Mouse (Mus musculus): ENCODE data around the gene 4922502D21Rik.
A peak's percentile ranks its signal among the peaks of the same experiment; 100 is the strongest.
"Not testable (repeated sequence)": the region's sequence is repeated elsewhere in the genome, so short reads cannot be mapped to it uniquely, and the experiment has no call there.

Gene 4922502D21Rik

DNA sequence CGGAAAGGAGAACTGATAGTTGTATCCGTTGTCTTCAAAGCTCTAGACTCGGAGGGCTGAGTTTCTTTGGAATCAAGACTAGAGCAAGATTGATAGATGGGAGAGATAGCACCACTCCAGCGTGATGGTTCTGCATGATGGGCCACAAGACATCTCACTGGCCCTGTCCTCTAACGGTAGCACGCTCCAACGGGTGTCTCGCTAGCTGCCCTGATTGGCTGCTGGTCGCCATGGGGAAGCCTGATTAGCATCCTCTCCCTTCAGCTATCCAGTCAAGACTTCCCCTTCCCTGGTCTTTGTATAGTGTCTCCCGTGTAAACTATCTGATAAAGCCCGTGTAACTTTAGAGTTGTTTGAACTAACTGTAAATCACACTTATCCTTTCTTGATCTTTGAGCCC is at the start of gene 4922502D21Rik:
Gene 4922502D21Rik (minus strand): TSS at position 187 of the 400 bp plus-strand sequence.
- DNase-seq (ENCODE audit: low read depth, low spot score), result no peak

- DNase-seq (ENCODE audit: low read depth, low spot score), result no peak
Measured at GRCm38 (mm10) chr6:129380454-129380853, 48.9 kb upstream of the 4922502D21Rik start.

DNA sequence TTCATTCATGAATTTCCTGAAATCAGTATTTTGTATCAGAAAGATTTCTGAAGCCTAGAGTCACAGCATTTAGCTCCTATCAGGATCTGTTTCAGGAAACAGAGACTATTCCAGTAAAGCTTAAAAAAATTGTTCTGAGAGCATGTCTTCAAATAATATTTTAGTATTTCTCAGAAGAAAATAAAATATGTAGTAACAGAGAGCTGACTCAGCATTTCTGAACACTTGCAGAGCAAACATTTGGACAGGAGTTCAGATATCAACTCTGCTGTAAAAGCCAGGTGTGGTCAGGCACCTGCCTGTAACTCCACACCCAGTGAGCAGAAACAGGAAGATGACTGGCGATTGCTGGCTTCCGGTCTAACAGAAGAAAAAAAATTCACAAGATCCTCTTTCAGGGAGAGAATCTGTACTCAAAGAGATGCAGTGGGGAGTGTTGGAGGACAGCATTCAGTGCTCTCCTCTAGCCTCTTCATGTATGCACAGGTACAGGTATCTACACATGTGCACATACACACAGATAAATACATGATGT is 43.4 kb upstream of the 4922502D21Rik start:
- no peak for DNase-seq (ENCODE audit: low read depth, low spot score)

DNA sequence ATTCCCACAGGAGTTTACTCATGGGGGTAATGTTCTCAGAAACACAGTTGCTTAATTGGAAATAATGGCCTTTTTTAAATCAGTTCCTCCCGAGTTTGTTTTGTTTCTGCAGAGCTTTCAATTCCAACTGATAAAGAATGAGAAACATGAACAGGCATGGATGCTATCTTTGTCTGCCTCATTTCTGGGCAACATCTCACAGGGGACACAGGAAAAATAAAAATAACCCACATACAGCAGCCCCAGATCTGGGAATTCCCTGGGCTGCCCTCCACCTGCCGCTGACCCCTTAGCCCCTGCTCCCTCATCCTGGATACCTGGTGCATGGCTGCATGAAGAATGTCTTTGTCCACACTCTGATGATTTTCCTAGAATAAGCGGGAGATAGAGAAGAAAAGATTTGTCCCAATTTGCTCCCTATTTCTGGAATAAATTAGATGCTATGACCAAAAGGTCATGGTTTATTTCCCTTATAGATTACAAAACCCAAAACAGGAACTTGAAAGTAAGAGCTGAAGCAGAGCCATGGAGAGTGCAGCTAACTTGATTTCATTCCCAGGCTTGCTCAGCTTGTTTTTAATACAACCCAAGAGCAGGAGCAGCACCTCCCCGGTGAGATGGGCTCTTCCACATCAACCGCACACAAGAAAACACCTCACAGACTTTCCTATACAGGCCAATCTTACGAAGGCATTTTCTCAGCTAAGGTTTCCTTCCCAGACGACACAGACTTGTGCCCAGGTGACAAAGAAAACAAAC is 38.0 kb upstream of the 4922502D21Rik start:
- no peak for DNase-seq (ENCODE audit: low read depth, low spot score)

GRCm38 (mm10) chr6:129365959-129366359 is 34.4 kb upstream of the 4922502D21Rik start:
- DNase-seq (ENCODE audit: low read depth, low spot score), result peak; percentile 25

- no peak for DNase-seq (ENCODE audit: low read depth, low spot score)
Measured at GRCm38 (mm10) chr6:129363942-129364341, 32.3 kb upstream of the 4922502D21Rik start.

- no peak for DNase-seq (ENCODE audit: low read depth, low spot score)
Measured at GRCm38 (mm10) chr6:129359515-129359914, 27.9 kb upstream of the 4922502D21Rik start.

DNA sequence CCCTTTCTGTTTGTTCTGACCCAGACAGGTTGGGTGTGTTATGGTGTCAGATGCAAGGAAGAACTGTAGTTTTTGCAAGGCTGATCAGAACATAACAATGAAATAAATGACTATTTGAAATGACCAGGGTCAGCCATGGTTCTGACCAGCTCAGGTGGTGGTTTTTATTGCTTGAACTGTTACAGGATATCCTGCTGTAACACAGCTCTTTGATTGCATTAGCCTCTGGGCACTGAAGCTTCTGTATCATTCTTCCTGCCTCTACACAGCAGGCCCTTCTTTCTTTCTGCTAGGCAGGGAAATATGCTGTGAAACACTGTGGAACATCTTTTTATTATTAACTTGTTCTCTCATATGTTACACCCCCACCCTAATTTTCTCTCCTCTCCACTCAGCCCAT is 24.8 kb upstream of the 4922502D21Rik start:
- no peak for DNase-seq (ENCODE audit: low read depth, low spot score)

GRCm38 (mm10) chr6:129355774-129356173 is 24.2 kb upstream of the 4922502D21Rik start:
- DNase-seq (ENCODE audit: low read depth, low spot score), result no peak

DNA sequence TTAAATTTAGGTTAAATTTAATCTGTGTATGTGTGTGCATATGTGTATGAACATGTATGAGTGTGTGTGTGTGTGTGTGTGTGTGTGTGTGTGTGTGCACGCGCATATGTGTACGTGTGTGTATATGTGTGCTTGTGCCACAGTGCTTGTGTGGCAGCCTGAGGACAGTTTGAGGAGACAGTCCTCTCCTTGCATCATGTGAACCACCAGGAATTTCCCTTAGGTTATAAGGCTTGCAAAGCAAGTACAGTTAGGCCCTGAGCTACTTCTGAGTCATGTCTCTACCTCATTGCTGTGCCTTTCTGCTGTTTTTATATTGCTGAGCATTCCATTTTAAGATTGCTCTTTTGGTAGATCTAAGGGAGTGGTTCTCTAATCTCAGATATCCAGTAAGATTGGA is 19.5 kb upstream of the 4922502D21Rik start:
- no peak for DNase-seq (ENCODE audit: low read depth, low spot score)

- no peak for DNase-seq (ENCODE audit: low read depth, low spot score)
Measured at GRCm38 (mm10) chr6:129349524-129350352, 18.1 kb upstream of the 4922502D21Rik start.

GRCm38 (mm10) chr6:129344408-129344807 is 12.8 kb upstream of the 4922502D21Rik start:
- DNase-seq (ENCODE audit: low read depth, low spot score), result no peak

- DNase-seq (ENCODE audit: low read depth, low spot score), result not testable (repeated sequence)
Measured at GRCm38 (mm10) chr6:129342391-129342790, 10.8 kb upstream of the 4922502D21Rik start, which contains the start of gene Clec12a. Gene Clec12a, plus strand, starts transcription at chr6:129342691.

DNA sequence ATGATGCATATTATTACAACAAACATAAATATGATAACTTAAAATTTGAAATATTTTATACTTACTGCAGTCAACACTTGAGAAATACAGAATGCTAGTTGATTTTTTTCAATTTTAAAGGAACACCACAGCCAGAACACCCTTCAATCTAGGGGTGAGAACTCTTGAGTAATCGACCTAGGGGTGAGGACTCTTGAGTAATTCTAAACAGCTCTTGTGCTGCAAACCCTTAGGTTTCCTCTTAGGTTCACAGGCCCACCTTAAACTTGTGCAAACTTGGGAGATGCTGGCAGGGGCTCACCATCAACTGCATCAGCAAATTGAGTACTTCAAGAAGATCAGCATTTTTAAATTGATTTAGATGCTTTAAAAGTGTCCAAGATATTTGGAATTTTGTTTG is 6.2 kb upstream of the 4922502D21Rik start:
- no peak for DNase-seq (ENCODE audit: low read depth, low spot score)

DNA sequence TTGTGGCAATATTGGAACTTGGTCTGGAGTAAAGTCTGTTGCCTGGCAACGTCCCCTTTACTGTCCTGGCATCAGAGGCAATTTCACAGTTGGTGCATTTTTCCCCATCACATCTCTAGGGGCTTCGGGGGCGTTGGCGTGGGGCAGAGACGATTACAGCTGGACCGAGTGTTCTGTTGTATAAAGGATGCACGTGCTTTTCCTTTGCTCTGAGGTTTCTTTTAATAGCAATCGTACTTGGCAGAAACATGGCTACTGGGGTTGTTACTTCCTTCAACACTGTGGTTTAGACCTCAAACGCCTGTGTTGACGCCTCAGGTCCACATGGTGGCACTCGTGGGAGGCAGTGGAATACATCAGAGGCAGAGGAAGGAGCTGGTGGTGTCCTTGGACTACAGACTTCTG is 2.1 kb upstream of the 4922502D21Rik start:
- peak; percentile 0 for DNase-seq (ENCODE audit: low read depth, low spot score)

DNA sequence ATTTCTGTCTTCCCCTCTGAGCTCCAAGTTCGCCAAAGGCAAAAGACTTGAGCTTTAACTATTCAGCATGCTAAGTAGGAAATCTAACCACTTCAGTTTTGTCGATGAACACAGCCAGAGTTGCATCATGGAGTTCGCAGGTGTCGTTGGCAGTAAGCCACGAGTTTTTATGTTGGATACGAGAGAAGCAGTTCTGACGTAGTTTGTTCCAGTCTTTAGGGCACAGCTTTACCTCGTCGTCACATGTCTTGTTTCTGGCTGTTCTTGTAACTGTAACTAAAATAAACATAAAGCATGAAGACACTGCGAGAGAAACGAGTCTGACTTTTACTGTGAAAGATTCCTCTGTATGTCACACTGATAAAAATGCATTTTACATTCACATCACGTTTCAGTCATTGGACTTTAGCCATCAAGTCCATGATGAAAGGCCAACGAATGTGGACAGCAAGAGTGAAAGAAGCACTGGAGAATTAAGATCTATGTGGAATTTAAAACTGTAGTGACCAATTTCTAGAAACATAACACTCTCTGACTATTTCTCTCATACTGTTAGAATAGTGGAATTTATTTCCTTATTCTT is 4.9 kb downstream of the 4922502D21Rik start:
- DNase-seq (ENCODE audit: low read depth, low spot score), result no peak

GRCm38 (mm10) chr6:129326016-129326415 is 5.6 kb downstream of the 4922502D21Rik start:
- no peak for DNase-seq (ENCODE audit: low read depth, low spot score)

GRCm38 (mm10) chr6:129319331-129319730 is 12.3 kb downstream of the 4922502D21Rik start:
- no peak for DNase-seq (ENCODE audit: low read depth, low spot score)

- DNase-seq (ENCODE audit: low read depth, low spot score), result no peak
Measured at GRCm38 (mm10) chr6:129318395-129318794, 13.2 kb downstream of the 4922502D21Rik start.

DNA sequence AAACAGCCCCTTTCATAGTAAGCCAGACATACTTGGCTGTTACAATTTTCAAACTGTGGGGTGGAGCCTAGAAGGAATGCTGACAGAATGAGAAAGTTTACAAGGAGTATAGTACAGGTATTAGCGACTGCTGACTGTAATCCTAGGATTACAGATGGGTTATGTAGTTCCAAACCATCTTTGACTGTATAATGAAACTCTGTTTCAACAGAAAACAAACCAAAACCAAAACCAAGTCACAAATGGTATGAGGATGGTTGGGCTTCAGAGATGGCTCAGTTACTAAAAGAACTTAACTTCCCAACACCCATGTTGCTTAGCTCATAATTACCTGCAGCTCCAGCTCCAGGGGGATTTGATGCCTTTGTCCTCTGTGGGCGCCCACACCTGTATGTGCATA is 15.1 kb downstream of the 4922502D21Rik start:
- DNase-seq (ENCODE audit: low read depth, low spot score), result no peak

DNA sequence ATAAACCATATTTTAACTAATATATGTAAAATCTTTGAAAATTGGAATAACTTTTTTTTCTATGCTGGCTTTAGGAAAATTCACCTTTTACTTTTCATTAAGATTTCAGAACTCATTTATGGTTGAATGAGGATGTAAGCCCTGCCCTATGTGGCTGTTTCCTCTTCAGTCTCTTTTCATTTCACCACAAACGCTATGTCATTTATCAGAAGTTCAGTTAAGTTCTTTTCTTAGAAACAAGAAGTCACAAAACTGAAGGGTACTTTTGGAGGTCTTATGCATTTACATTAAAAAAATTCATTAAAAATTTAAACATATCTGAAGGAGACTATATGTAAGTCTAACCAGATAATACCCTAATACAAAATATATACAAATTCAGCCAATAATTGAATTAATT is 15.9 kb downstream of the 4922502D21Rik start:
- DNase-seq (ENCODE audit: low read depth, low spot score), result no peak

DNA sequence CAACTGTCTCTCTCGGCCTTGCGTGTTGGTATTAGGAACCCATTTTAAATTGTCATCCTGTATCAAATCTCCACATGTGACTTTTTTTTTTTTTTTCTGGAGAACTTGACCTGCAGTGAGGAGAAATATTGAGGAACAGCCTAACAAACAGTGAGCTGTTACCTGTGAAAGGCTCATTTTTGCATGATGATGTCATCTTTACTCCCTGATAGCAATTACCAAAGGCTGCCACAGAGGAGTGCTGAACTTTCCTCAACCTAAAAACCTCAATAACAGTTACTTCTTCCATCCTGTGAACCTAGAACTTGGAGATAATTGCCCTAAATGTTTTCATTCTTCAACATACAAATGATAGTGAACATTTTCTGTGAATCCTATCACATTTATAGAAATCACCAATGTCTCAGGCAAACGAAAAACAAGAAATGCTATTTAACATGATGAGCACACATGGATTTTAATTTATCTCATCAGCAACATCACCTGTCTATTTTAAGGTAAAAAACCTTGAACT is 16.9 kb downstream of the 4922502D21Rik start:
- DNase-seq (ENCODE audit: low read depth, low spot score), result no peak

All from retina, adult 2 months (tissue).